Mouse (Mus musculus) cerebellum, postnatal 25 days (tissue): ENCODE results near the gene Mrgpra9.
"Not testable (repeated sequence)": the region's sequence is repeated elsewhere in the genome, so short reads cannot be mapped to it uniquely, and the experiment has no call there.

Source experiments
- DNase-seq, 2 experiments: peaks; one replicate each; pipeline ENCODE4 v3.0.0; 2021; ENCODE audit warnings: mixed read lengths in 2 of 2

Gene Mrgpra9

GRCm38 (mm10) chr7:47252770-47253169, at the start of gene Mrgpra9:
Gene Mrgpra9, minus strand, starts transcription at chr7:47252848.
- no peak for DNase-seq

- DNase-seq, result not testable (repeated sequence)
These were observed 47.0 kb upstream of the Mrgpra9 start for GRCm38 (mm10) chr7:47299612-47300011.

GRCm38 (mm10) chr7:47271547-47271946, 18.9 kb upstream of the Mrgpra9 start:
- not testable (repeated sequence) for DNase-seq

- DNase-seq, result no peak
These were observed 8.0 kb downstream of the Mrgpra9 start for GRCm38 (mm10) chr7:47244658-47245057.

GRCm38 (mm10) chr7:47204830-47205229, 47.8 kb downstream of the Mrgpra9 start, which contains the start of gene Mrgpra6:
Gene Mrgpra6, minus strand, starts transcription at chr7:47204920.
- DNase-seq, result no peak

- DNase-seq, result no peak
These were observed 57.4 kb downstream of the Mrgpra9 start for GRCm38 (mm10) chr7:47195271-47195670.
